Mouse (Mus musculus): Measurements from ENCODE around the gene Hmgb1. TPM values are rescaled to one million over a fixed set of nuclear protein-coding genes. Genes with fewer than 3 reads are reported as not detected.

Hmgb1 gene
- polyA plus RNA-seq, 1 experiment from 2014 or later: 1,661 TPM

DNA sequence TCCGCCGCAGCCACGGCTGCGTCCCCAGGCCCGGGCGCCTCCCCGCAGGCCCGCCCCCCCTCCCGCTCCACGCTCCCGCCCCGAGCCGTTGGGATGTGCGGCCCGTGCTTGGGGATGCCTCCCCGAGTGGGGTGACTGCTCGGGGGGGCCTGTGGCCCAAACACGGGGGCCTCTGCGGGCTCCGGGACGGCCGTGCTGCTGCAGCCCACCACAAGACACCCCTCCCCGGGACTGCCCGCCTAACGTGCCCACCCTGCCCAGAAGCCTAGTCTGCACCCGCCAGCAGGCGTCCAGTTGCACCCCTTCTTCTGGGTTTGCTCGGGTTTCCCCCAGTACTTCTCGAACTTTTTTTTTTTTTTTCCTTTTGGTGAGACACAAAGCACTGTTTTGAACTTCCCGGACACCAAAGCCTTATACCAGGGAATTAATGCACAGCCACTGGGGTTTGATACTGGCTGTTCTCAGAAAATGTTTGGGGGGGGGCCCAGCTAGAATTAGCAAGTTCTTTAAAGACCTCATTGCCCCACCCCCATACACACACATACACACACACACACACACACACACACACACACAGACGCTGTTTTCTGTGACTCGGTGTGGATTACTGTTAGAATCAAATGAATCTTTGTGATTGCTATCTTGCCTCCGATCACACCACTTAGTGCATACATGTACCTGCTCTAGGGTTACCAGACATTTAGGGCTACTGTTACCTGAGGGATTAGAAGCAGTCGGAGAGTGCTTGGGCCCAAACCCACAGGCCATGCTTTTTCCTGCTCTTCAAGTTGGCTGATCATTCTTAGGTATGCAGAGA is 130.7 kb downstream of the Hmgb1 start:
- peaks cover 25% of the 10 kb centered on the region for H3K36me3 ChIP-seq (replicated peaks)
- WGBS: 4% methylated on average over 32 of the region's 34 CpGs
- no peaks in the 10 kb centered on the region for H3K9me3 ChIP-seq
- H3K27ac ChIP-seq: peak overlapping the region; percentile 100
- H3K4me3 ChIP-seq: peak overlapping the region; percentile 89
- H3K27me3 ChIP-seq (ENCODE audit: poor library complexity, severe bottlenecking): no peaks in the 10 kb centered on the region
- peak; percentile 35 for DNase-seq (ENCODE audit: extremely low spot score, low spot score)
- peaks cover 28% of the 10 kb centered on the region for H3K4me1 ChIP-seq

DNA sequence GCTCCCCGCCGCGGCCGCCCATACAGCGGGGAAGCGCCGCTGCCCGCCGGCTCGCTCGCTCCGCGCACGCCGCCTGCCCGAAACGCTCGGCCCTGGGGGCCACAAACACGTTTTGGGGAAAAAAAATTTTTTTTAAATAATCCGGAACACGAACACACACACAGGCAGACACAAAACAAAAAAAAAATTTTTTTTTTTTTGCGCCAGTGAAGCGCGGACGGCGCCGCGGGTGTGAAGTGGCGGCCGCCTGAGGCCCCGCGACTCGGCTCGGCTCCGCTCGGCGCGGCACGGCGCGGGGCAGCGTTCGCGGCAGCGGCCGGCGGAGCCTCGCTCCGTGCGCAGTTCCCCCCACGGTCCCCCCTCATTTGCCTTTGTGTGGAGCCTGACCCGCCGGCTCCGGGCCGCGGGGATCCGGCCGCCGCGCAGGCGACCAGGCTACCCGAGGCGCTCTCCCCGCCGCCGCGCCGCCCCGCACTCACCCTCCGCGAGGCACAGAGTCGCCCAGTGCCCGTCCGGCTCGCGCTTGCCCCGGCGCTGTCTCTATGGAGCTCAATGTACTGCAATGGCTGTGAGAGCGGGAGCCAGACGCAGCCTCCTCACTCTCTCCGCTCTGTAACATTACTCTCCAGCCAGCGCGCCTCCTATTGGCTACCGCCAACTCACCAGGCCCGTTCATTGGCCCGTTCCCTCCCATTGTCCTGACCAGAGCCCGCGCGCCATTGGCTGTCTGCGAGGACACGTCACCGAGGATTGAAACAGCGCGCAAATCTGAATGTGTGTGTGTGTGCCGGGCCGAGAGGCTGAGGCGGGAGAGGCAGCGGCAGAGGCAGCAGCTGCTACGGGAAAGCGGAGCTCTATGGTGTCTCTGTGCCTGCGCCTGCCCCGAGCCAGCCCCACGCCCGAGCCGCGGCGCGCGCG is 131.6 kb downstream of the Hmgb1 start:
- Histone ChIP-seq H3K9me3 (no peaks in the 10 kb centered on the region), H3K4me1 (peaks cover 28% of the 10 kb centered on the region), H3K4me3 (peak overlapping the region; percentile 89), H3K36me3 (replicated peaks) (peaks cover 25% of the 10 kb centered on the region), H3K27ac (peak overlapping the region; percentile 100), H3K27me3 (ENCODE audit: poor library complexity, severe bottlenecking) (no peaks in the 10 kb centered on the region)
- under 1% methylated on average over 110 of the region's 110 CpGs for WGBS
- peak; percentile 99 for DNase-seq (ENCODE audit: extremely low spot score, low spot score)

DNA sequence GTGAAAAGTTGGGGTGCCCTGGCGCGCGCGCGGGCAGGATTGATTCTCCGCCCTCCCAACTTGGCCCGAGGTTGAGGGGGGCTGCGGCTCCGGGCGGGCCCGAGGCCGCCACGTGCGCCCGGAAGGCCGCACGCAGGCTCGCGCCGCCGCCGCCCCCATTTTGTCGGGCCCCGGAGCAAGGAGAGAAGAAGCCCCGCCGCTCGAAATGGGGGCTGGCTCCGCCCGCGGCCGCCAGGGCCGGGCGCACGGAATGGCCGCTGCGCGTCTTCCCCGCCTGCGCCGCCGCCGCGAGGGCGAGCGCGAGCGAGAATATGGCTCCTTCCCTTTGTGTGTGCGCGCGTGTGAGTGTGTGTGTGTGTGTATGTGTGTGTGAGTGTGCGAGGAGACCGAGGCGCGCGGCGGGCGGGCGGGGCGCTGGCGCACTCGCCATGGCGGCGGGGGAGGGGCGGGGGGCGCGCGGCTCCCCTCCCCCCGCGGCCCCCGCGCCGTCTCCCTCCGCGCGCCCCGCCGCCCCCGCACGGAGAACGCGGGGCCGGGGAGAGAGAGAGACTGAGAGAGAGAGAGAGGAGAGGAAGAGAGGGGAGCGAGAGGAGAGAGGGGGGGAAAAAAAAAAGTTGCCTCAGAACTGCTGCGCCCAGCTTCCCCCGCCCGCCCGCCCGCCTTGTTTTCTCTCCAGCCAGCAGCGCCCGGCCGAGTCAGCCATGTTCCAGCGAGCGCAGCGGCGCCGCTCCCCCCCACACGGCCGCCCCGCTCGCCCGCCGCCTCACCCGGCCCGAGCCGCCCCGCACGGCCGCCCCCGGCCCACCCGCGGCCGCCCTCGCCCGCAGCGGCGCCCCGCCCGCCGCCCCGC is 132.5 kb downstream of the Hmgb1 start:
- under 1% methylated on average over 102 of the region's 120 CpGs for WGBS
- H3K27ac ChIP-seq: peak overlapping the region; percentile 100
- peak; percentile 74 for DNase-seq (ENCODE audit: extremely low spot score, low spot score)
- no peaks in the 10 kb centered on the region for H3K9me3 ChIP-seq
- H3K27me3 ChIP-seq (ENCODE audit: poor library complexity, severe bottlenecking): no peaks in the 10 kb centered on the region
- H3K4me1 ChIP-seq: peaks cover 28% of the 10 kb centered on the region
- peaks cover 28% of the 10 kb centered on the region for H3K36me3 ChIP-seq (replicated peaks)
- H3K4me3 ChIP-seq: peak overlapping the region; percentile 89

DNA sequence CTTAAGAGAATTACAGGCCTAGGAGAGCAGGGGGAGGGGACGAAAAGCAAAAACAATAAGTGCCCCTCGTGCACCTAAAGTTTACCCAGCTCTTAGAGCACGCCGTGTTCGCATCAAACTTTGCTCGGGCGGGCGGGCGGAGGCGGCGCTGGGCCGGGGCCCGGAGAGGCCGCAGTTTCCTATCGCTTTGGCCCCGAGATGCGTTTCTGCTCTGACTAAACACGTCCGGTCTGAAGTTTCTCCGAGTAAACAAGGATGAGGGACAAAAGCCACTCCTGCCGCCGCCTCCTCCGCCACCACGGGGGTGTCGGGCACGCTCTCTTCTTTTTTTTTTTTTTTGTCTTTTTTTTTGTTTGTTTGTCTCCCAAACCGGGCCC is 133.1 kb downstream of the Hmgb1 start:
- Histone ChIP-seq H3K4me1 (peaks cover 28% of the 10 kb centered on the region), H3K36me3 (replicated peaks) (peaks cover 34% of the 10 kb centered on the region), H3K27ac (peak overlapping the region; percentile 100), H3K4me3 (peak overlapping the region; percentile 89), H3K9me3 (no peaks in the 10 kb centered on the region), H3K27me3 (ENCODE audit: poor library complexity, severe bottlenecking) (no peaks in the 10 kb centered on the region)
- under 1% methylated on average over 27 of the region's 27 CpGs for WGBS
- DNase-seq (ENCODE audit: extremely low spot score, low spot score): peak; percentile 35

DNA sequence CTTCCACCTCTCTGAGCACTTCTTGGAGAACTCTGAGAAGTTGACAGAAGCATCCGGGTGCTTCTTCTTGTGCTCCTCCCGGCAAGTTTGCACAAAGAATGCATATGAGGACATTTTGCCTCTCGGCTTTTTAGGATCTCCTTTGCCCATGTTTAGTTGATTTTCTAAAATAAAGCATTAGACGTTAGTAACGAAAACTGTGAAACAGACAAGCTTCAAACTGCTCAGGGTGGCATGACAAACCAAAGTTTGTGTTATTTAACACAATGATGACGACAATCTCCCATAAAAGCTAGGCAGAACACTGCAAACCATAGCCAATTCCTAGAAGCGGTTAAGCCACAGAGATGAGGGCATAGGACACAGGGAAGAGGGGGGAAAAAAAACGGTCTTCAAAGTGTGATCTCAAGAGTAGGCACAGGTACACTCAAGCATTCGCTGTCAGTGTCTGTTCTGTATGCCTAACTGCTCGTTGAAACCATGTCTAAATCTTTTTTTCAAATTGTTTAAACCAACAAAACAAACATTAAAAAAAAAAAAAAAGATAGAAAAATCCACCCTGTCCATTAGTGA is 133.6 kb downstream of the Hmgb1 start:
- DNase-seq (ENCODE audit: extremely low spot score, low spot score): no peak
- Histone ChIP-seq H3K27ac (peak overlapping the region; percentile 100), H3K4me1 (peaks cover 28% of the 10 kb centered on the region), H3K27me3 (ENCODE audit: poor library complexity, severe bottlenecking) (no peaks in the 10 kb centered on the region), H3K9me3 (no peaks in the 10 kb centered on the region), H3K36me3 (replicated peaks) (peaks cover 39% of the 10 kb centered on the region), H3K4me3 (peak overlapping the region; percentile 89)
- 44% methylated on average over 10 of the region's 10 CpGs for WGBS

DNA sequence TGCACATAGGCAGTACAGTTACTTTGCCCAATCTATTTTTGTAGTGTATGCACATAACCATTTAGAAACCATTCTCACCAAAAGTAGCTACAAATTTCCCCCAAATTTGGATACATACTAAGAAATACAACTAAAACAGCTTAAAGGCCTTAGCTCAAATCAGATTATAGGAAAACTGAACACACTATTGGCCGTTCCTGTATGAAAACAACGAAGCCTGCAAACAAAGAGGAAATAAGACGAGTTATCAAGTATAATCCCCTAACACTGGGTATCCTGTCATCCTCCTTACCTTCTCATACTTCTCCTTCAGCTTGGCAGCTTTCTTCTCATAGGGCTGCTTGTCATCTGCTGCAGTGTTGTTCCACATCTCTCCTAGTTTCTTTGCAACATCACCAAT is 134.9 kb downstream of the Hmgb1 start:
- Histone ChIP-seq H3K4me3 (peak overlapping the region; percentile 89; the same call in 1 of the 2 replicates), H3K36me3 (replicated peaks) (peaks cover 48% of the 10 kb centered on the region), H3K9me3 (no peaks in the 10 kb centered on the region), H3K4me1 (peaks cover 28% of the 10 kb centered on the region), H3K27me3 (ENCODE audit: poor library complexity, severe bottlenecking) (no peaks in the 10 kb centered on the region), H3K27ac (no peak overlapping the region)
- no peak for DNase-seq (ENCODE audit: extremely low spot score, low spot score)
- 89% methylated on average over 3 of the region's 3 CpGs for WGBS

DNA sequence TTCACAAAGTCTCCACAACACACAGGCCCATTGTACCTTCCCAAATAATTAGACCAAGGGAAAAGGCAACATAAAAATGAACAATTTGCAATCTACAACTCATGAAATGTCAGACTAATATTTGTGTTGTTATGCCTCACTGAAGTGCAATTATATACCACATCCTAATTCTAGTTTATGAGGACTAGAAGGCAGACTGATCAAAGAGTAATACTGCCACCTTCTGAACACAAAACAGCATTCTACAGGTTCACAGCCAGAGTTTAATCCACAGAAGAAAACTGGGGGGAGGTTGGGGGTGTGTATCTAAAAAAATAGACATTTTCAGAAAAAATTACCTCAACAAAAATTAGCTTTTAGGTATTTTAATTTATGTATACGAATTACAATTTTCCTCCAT is 135.3 kb downstream of the Hmgb1 start:
- Histone ChIP-seq H3K36me3 (replicated peaks) (peaks cover 51% of the 10 kb centered on the region), H3K27me3 (ENCODE audit: poor library complexity, severe bottlenecking) (no peaks in the 10 kb centered on the region), H3K4me3 (no peak overlapping the region), H3K4me1 (peaks cover 24% of the 10 kb centered on the region), H3K9me3 (no peaks in the 10 kb centered on the region), H3K27ac (no peak overlapping the region)
- WGBS: 93% methylated on average over 1 of the region's 1 CpGs
- DNase-seq (ENCODE audit: extremely low spot score, low spot score): no peak

DNA sequence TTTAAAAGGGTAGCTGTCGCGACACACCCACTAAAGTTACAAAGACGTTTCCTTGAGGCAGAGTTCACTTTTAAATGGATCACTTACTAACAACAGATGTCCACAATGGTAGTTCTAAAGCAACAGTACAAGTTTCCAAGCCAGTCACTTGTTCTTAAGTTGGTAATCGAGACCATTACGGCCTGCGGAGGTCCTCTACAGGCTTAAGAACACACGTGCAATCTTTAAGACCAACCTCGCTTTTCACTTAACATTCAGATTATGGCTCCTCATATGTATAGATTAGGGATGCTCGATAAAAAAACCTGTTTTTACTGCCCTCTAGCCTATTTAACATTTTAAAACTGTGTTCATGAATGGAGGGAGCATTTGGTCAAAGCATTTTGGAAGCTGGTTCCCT is 137.6 kb downstream of the Hmgb1 start:
- H3K9me3 ChIP-seq: no peaks in the 10 kb centered on the region
- DNase-seq (ENCODE audit: extremely low spot score, low spot score): no peak
- no peak overlapping the region for H3K4me3 ChIP-seq
- no peaks in the 10 kb centered on the region for H3K27me3 ChIP-seq (ENCODE audit: poor library complexity, severe bottlenecking)
- H3K27ac ChIP-seq: no peak overlapping the region
- peaks cover 66% of the 10 kb centered on the region for H3K36me3 ChIP-seq (replicated peaks)
- H3K4me1 ChIP-seq: peaks cover 16% of the 10 kb centered on the region
- WGBS: 82% methylated on average over 9 of the region's 9 CpGs

DNA sequence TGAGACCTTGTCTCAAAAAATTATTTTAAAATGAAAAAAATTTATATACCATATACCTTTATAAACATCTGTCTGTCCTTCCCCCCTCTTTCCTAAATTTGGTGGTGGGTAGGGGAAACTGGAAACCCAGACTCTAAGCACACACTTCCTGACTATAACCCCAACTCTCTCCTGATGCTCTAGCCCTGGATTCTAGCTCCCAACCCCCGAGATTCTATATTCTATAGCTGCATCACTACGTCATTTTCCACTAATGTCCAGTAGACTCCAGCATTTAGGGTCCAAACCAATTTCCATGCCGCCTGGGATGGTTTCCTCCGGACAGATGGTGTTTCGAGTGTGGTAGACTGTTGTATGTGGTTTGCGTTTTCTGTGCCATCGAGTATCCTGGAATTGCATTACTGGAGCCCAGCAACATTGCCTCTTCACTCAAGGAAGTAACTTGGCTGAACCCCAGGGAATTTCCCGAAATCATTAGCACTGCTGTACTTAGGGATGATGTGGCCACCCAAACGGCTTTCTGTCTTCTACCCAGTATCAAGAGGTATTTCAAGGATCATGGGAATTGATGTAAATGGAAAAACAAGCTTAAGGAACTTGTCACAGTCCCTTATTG is 138.7 kb downstream of the Hmgb1 start:
- Histone ChIP-seq H3K27me3 (ENCODE audit: poor library complexity, severe bottlenecking) (no peaks in the 10 kb centered on the region), H3K4me3 (no peak overlapping the region)

DNA sequence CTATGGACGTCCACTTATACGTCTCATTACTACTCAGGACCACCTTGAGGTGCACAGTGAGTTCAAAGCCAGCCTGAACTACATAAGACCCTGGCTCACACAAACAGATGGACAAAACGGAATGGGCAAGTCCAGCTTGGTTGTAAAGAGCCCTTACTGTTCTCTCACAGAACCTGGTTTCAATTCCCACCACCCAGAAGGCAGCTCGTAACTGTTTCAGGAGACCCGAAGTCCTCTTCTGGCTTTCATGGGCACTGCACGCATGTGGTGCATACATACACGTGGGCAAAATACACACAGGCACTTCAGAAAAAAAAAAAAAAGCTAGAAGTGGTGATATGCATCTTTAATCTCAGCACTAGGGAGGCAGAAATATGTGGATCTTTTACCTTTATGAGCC is 139.2 kb downstream of the Hmgb1 start:
- Histone ChIP-seq H3K27me3 (ENCODE audit: poor library complexity, severe bottlenecking) (no peaks in the 10 kb centered on the region), H3K4me3 (no peak overlapping the region), H3K4me1 (peaks cover 8% of the 10 kb centered on the region), H3K9me3 (0 out of 2 replicates have a peak, but pooled peaks cover 3% of the 10 kb centered on the region), H3K27ac (no peak overlapping the region), H3K36me3 (replicated peaks) (peaks cover 58% of the 10 kb centered on the region)
- WGBS: 86% methylated on average over 7 of the region's 7 CpGs
- DNase-seq (ENCODE audit: extremely low spot score, low spot score): no peak

More for the DNA sequence above, 138.7 kb downstream of the Hmgb1 start:
- peaks cover 13% of the 10 kb centered on the region for H3K4me1 ChIP-seq
- 90% methylated on average over 9 of the region's 9 CpGs for WGBS
- DNase-seq (ENCODE audit: extremely low spot score, low spot score): no peak
- H3K36me3 ChIP-seq (replicated peaks): peaks cover 60% of the 10 kb centered on the region
- no peaks in the 10 kb centered on the region for H3K9me3 ChIP-seq
- H3K27ac ChIP-seq: no peak overlapping the region

DNA sequence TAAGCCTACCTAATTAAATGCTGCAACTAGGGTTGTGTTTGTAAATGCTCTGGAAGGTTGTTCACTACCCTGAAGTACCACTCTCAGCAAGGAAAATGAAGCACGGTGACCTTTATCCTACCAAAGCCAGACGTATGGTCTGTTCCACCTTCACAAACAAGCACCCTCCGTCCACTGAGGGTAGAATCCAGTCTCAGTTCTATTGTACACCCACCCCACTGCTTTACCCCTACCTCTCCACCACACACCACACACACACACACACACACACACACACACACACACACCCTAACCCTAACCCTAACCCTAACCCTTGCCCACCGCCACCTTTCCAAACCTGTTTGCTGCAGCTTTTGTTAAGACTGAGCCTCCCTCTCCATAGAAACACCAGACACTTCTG is 140.2 kb downstream of the Hmgb1 start:
- peaks cover 7% of the 10 kb centered on the region; the same call in 1 of the 2 replicates for H3K9me3 ChIP-seq
- no peak for DNase-seq (ENCODE audit: extremely low spot score, low spot score)
- no peak overlapping the region for H3K27ac ChIP-seq
- WGBS: 87% methylated on average over 4 of the region's 4 CpGs
- H3K4me1 ChIP-seq: no peaks in the 10 kb centered on the region
- peaks cover 54% of the 10 kb centered on the region for H3K36me3 ChIP-seq (replicated peaks)
- no peaks in the 10 kb centered on the region for H3K27me3 ChIP-seq (ENCODE audit: poor library complexity, severe bottlenecking)
- H3K4me3 ChIP-seq: no peak overlapping the region
